Mouse (Mus musculus): ENCODE data around the gene Plcl1. TPM values are rescaled to one million over a fixed set of nuclear protein-coding genes. Genes with fewer than 3 reads are reported as not detected.

The Plcl1 gene
- 0.90 and 1.1 TPM in 2 replicates for polyA plus RNA-seq (2012; rRNA removed)

GRCm38 (mm10) chr1:55405272-55406022, at the start of gene Plcl1:
TSS of gene Plcl1 (plus strand) at chr1:55405921.

GRCm38 (mm10) chr1:55363044-55363565, 42.6 kb upstream of the Plcl1 start, which contains the start of gene Boll:
TSS of gene Boll (minus strand) at chr1:55363469.

Other genes with a start within 250 kb of the Plcl1 start
- 2.1 and 2.2 TPM in 2 replicates for gene Rftn2, start 179.1 kb upstream of the Plcl1 start, polyA plus RNA-seq (2012; rRNA removed)
- 2.4 and 2.8 TPM in 2 replicates for gene Mars2, start 168.7 kb upstream of the Plcl1 start, polyA plus RNA-seq (2012; rRNA removed)
- 0.16 TPM in 1 of 2 replicates, not detected in the other for gene Boll, start 42.5 kb upstream of the Plcl1 start, polyA plus RNA-seq (2012; rRNA removed)